Mouse (Mus musculus): ENCODE measurements around the gene Rbm19. TPM values are rescaled to one million over a fixed set of nuclear protein-coding genes. Genes with fewer than 3 reads are reported as not detected.

Rbm19 gene
- total and polyA plus RNA-seq, 3 experiments: 66.3 to 74.3 TPM; not detected in 1

DNA sequence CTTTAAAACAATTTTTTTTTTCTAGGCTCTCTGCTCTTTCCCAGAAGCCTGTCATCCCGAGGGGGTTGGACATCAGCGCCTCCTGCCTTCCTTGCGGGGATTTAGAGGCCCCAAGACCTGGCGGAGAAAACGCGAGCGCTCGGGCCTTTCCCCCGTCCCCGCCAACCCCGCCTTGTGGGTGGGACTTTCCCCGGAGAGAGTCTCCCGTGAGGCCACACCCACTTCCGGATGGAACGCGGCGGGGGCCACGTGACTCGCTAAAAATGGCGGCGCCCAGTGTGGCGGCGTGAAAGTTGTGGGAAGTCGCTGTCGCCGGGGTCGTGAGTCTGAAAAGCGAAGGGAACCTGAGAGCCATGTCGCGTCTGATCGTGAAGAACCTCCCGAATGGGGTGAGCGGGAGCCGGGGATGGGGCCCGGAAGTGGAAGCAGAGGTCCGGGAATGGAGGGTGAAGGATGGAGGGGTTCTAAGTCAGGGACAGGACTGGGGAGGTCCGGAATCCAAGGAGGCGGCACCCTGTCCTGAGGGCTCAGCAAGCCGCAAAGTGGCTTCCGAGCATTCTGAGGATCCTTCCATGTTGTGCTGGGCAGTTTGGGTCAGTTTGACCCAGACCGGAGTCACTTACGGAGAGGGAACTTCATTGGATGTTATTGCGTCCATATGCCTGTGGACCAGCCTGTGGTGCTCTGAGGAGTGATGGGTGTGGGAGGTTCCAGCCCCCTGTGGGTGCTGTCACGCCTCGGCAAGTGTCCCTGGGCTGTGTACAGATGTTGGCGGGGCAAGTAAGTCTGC is at the start of gene Rbm19 (continued):
- peak; percentile 90 for TF ChIP-seq HCFC1 (IDR thresholded peaks at IDR 0.05; ENCODE audit: low read depth, low read length)
- no peak; the same call in 1 of the 2 replicates for TF ChIP-seq KAT2A (conservative IDR thresholded peaks at IDR 0.05; ENCODE audit: low read depth, low read length)
- no peak for TF ChIP-seq SMC3 (IDR thresholded peaks at IDR 0.05; ENCODE audit: low read depth, low read length)
- no peak for TF ChIP-seq GATA1 (IDR thresholded peaks at IDR 0.05; ENCODE audit: low read depth, low read length)
- TF ChIP-seq RAD21 (IDR thresholded peaks at IDR 0.05; ENCODE audit: low read depth, low read length): no peak

GRCm38 (mm10) chr5:120067266-120067665 is 49.0 kb upstream of the Rbm19 start:
- H3K27me3 ChIP-seq (ENCODE audit: control insufficient read depth in 1 of 2, insufficient read depth in 2 of 2, low read length in 2 of 2): no peaks in the 10 kb centered on the region
- TF ChIP-seq POLR2A (IDR thresholded peaks at IDR 0.05; ENCODE audit: control insufficient read depth in 1 of 2, insufficient read depth in 1 of 2, low read depth in 1 of 2, low read length in 2 of 2, poor library complexity in 1 of 2) (no peak), RCOR1 (IDR thresholded peaks at IDR 0.05; ENCODE audit: low read depth, low read length) (no peak), MAZ (IDR thresholded peaks at IDR 0.05; ENCODE audit: low read depth, low read length) (no peak), MYC (IDR thresholded peaks at IDR 0.05; ENCODE audit: low read depth, low read length) (no peak), NELFE (IDR thresholded peaks at IDR 0.05; ENCODE audit: low read depth, low read length) (no peak), ZKSCAN1 (IDR thresholded peaks at IDR 0.05; ENCODE audit: low read depth, low read length) (no peak), ETS1 (IDR thresholded peaks at IDR 0.05; ENCODE audit: low read depth, low read length) (no peak), ZMIZ1 (IDR thresholded peaks at IDR 0.05; ENCODE audit: low read depth, low read length) (no peak), MAFK (IDR thresholded peaks at IDR 0.05; ENCODE audit: borderline replicate concordance, low read depth, low read length) (no peak), TCF12 (IDR thresholded peaks at IDR 0.05; ENCODE audit: low read depth, low read length) (no peak), NRF1 (IDR thresholded peaks at IDR 0.05; ENCODE audit: insufficient read depth, low read depth, low read length, poor library complexity, severe bottlenecking) (no peak), TAL1 (IDR thresholded peaks at IDR 0.05; ENCODE audit: low read length) (no peak), KAT2A (conservative IDR thresholded peaks at IDR 0.05; ENCODE audit: low read depth, low read length) (no peak), MXI1 (IDR thresholded peaks at IDR 0.05; ENCODE audit: low read depth, low read length) (no peak), MAX (IDR thresholded peaks at IDR 0.05; ENCODE audit: low read length) (no peak), ZC3H11A (IDR thresholded peaks at IDR 0.05; ENCODE audit: low read depth, low read length) (no peak), RAD21 (IDR thresholded peaks at IDR 0.05; ENCODE audit: low read depth, low read length) (no peak)
- H3K9ac ChIP-seq (ENCODE audit: control insufficient read depth, low read depth, low read length, poor library complexity, severe bottlenecking): no peak overlapping the region
- DNase-seq (ENCODE audit: low read depth, low spot score): no peak
- H3K9me3 ChIP-seq (replicated peaks; ENCODE audit: insufficient read depth, low read length): no peaks in the 10 kb centered on the region
- H3K79me2 ChIP-seq (ENCODE audit: control insufficient read depth, insufficient read depth, low read length, poor library complexity): no peaks in the 10 kb centered on the region
- H3K4me3 ChIP-seq (ENCODE audit: control insufficient read depth in 1 of 2, insufficient read depth in 1 of 2, low read depth in 2 of 2, low read length in 2 of 2): no peak overlapping the region
- no peaks in the 10 kb centered on the region for H3K4me1 ChIP-seq (ENCODE audit: control insufficient read depth in 1 of 2, insufficient read depth in 2 of 2, low read length in 2 of 2)
- no peak overlapping the region for H3K27ac ChIP-seq (ENCODE audit: control insufficient read depth, low read depth, low read length)
- no peaks in the 10 kb centered on the region for H3K36me3 ChIP-seq (ENCODE audit: control insufficient read depth in 1 of 2, insufficient read depth in 2 of 2, low read length in 2 of 2)
